Mouse (Mus musculus) heart, postnatal 14 days (tissue): ENCODE results near the gene A230050P20Rik. TPM values are rescaled to one million over a fixed set of nuclear protein-coding genes. Genes with fewer than 3 reads are reported as not detected.

ENCODE experiments used
- DNase-seq, 2 experiments: peaks; one replicate each; pipeline ENCODE4 v3.0.0; 2021 to 2022
- intact Hi-C: fragments of 180-260 bp; cut with DNase I; formaldehyde crosslinking; loops from one replicate; pipeline ENCODE4 v1.15.1; 2025
- microRNA-seq, 2 experiments: library from miRNA; unstranded; fragments of <30 nt; microRNA quantifications; one replicate each; pipeline ENCODE4 v1.2.0; 2021 to 2022
- total RNA-seq, 2 experiments: library from RNA; stranded (reverse); gene quantifications; 2 replicates each; pipeline ENCODE4 v1.2.3; 2021

A230050P20Rik gene
- total RNA-seq, 2 experiments from 2014 or later = 4.6 to 5.0 TPM

DNA sequence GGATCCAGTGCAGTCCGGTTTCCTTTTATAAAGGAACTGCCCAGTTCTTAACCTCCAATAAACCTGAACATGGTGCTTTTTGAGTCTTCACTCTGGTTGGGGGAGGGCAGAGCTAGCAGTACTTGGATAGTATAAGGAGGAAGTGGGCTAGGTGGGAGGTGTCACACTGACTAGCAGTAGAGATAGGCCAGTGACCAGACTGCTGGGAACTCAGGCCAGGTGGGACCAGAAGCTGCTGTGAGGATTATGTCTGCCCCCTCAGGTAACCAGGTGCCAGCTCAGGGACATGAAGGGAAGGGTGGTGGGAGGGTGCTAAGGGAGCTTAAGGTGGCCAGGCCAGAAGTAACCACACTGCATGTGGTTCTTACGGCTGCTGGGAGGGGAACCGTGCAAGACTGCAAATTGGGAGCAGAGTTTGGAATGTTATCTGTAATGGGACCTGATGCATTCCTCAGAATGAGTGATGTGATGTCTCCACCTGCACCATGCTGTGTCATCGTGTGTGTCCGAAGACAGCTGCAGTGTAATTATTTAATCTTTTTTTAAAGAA, 23.7 kb downstream of the A230050P20Rik start:
- no peak for DNase-seq
- intact Hi-C loops = no loop called here

DNA sequence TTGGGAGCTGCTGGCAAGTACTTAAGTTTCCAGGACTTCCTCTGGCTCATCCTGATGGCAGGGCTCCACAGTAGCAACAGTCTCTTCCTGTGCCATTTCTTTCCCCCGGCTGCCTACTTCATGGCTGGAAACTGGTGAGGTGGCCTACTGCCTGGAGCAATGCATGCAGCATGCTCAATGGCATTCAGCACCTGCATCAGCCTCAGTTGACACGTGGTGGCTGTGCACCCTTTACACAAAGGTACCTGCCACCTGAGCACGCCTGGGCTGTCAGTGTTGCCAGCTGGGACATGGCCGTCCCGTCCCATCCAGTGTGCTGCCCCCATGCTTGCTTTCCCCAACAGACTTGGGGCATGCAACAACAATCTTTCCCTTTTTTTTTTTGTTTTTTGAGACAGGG, 24.6 kb downstream of the A230050P20Rik start:
- DNase-seq = no peak
- intact Hi-C loops = no loop called here

DNA sequence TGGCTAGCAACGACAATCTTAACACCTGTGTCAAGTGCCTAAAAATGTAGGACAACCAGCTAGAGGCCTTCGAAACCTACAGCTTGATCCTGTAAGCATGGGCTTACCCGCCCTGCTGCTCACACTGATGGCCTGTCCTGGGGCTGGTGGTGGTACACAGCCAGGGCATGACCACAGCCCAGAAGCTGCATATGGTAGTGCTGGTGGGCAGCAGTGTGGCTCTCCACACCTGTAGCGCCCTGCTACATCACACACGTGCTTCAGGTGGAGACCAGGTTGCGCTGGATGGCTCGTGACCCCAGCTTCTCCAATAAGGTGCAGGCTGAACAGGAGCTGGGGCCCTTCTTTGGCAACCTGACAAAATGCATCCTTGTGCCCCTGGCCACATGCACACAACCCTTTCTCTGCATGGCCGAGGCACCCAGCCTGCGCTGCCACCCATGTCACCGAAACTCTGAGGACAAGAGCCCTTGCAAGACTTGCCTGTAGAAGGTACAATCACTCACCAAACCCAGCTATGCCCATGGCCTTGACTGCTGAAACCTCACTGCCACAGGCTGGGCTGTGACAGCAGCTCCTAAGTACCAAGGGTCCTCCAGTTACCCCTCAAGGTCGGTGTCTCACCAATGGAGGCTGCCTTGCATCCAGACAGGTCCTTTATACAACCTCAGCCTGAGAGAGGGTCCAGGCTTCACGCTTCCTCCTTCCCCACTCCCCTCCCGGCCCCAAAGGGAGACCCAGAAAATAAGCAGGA, 25.3 kb downstream of the A230050P20Rik start:
- intact Hi-C loops = no loop called here
- DNase-seq = no peak

DNA sequence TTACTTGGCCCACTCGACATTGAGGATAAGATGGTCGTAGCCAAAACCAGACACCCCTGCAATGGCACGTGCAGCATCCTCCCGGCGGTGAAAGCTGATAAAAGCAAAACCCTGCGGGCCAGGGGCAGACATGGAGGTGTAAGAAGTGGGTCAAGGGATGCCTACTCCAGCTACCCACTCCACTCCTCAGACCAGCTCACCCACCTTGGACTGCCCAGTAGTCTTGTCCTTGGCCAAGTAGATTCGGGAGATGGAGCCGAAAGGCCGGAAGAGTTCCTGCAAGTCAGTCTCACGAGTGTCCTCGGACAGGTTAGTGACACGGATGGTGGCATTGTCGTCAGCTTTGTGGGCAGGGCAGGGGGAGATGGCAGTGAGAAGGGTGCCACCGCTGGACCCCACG, 26.2 kb downstream of the A230050P20Rik start:
- DNase-seq = no peak
- intact Hi-C loops = no loop called here

DNA sequence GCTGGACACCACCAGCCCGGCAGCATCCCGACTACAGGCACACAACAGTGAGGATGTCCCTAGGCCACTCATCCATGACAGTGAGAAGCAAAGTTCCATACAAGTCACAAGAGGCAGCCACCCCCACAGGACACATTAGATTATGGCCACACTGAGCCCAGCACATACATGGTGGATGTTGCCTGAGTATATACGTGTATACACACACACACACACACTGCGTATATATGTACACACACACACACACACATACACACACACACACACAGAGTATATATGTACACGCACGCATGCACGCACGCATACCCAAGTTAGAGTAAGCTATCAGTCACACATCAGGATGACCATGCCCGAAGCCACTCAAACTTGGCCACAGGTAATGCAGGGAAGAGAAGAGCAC, 26.9 kb downstream of the A230050P20Rik start:
- intact Hi-C loops = no loop called here
- DNase-seq = no peak

DNA sequence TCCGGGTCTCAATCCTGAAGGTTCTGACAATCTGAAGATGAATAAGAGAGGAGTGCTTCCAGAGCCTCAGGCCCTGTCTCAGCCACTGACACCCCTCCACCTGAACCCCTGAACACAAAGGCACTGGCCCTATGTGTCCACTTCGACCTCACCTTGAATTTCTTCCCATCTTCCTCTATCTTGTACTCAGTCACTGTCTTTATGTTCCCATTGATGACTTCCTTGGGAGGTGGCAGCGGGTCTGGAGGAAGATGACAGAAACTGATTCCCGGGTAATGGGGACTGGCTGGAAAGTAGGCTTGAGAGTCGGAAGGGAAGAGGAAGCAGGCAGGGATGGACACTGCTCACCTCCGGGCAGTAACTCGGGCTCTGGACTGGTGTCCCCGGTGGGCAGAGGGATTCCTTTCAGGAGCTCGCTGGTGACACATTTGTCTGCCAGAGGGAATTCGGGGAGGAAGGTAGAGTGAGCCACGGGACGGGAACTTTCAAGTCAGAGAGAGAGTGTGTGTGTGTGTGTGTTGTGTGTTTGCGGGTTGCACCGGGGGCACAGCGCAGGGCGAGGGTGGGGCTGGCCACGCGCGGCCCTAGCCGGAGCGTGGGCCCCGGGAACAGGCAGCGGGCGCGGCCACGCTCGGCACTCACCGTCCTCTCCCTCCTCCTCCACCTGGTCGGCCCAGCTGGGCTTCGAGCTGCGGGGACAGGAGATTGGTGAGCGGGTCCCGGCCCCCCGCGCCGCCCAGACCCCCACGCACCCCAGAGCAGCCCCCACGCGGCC, 29.5 kb downstream of the A230050P20Rik start:
- intact Hi-C loops = loop anchor here (2.0 kb wide), 1 partner anchor 105 kb away; the partner anchor contains the start of gene Mrpl4

DNA sequence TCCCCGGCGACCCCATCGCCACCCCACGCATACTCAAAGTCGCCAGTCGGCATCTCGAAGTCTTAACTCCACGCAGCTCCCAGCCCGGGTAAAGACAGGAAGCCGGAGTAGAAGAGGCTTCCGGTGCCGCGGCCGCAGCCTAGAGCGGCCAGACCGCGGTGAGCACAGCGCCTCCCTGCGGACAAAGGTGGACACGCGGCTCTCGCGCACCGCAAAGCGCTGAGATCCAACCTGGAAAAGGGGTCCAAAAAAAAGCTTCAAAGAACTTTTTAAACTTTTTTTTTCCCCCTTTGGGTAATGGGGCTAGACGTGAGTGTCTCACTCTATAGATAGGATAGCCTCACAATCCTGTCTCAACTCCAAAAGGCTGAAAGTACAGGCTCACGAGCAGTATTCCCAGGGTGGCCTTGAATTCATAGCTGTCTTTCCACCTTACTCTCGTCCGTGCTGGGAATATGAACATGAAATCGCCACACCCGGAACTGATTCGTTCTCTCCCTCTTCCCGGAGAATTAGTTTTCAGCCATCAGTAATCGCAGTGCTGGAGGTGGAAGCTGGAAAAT, 30.1 kb downstream of the A230050P20Rik start, which contains the start of gene Eif3g:
Gene Eif3g (minus strand): TSS at position 113 of the 563 bp plus-strand sequence.
- intact Hi-C loops = loop anchor here (2.0 kb wide), 1 partner anchor 104 kb away; the partner anchor contains the start of gene Mrpl4
- peak; percentile 90 to 93 for DNase-seq

More for the DNA sequence above, 29.5 kb downstream of the A230050P20Rik start:
- no peak for DNase-seq

DNA sequence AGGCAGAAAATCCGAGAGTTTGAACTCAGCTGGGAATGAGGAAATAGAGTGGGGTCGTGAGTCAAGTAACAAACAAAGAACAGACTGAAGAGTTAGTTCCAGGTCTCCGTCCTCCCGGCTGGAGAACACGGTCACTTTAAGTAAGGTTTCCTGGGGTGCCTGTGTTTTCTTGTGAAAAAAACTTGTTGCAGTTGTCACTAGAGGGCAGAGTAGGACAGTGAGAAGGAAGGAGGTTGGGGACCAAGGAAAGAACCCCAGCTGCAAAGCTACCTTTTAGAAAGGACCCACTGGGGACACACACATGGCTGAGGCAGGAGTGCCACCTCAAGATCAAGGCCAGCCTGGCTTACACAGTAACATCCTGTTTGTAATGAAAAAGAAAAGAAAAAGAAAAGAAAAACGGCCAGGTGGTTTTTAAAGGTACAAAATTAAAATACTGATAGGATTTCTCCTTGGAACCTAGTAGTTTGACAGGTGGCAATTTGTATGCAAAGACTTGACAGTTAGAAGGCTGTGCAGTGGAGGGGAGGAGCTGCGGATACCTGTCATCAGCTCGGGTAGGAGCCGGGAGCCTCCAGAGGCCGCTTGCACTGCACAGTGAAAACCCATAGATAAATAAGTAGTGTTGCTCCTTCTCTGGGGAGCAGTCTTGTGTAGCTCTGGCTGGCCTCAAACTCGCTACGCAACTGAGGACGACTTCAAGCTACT, 33.2 kb downstream of the A230050P20Rik start:
- intact Hi-C loops = loop anchor here (2.0 kb wide), 1 partner anchor 237 kb away; no protein-coding TSS in a partner anchor
- peak in 1 of 2 experiments; percentile 55 for DNase-seq

DNA sequence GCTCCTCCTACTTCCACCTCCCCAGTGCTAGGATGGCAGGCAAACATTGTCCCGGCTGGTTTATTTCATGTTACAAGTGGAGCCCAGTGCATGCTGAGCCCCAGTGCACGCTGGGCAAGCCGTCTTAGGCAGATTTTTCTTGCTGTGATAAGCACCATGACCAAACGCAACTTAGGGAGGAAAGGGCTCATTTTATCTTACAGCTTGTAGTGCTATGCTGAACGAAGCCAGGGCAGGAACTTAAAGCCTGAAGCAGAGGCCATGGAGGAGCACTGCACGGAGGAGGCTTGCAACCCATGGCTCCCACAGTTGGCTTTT, 33.7 kb downstream of the A230050P20Rik start:
- intact Hi-C loops = no loop called here
- no peak for DNase-seq

DNA sequence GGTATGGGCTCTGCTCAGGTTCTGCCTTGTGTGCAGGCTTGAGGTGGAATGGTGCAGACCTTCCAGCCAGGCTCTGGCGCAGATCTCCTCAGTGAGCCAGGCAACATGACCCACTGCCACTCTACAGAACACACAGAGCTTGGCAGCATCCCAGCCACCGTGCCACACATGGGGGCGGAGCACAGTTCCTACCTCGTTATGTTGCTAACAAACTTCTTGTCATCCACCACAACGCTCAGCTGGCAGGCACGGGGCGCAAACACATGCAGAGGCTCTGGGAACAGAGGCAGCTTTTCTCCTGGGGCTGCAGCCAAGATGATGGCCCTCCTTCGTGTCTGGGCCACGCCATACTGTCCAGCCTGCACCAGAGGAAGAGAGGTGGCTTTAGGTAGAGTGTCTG, 41.5 kb downstream of the A230050P20Rik start:
- peak; percentile 33 to 44 for DNase-seq
- intact Hi-C loops = no loop called here

DNA sequence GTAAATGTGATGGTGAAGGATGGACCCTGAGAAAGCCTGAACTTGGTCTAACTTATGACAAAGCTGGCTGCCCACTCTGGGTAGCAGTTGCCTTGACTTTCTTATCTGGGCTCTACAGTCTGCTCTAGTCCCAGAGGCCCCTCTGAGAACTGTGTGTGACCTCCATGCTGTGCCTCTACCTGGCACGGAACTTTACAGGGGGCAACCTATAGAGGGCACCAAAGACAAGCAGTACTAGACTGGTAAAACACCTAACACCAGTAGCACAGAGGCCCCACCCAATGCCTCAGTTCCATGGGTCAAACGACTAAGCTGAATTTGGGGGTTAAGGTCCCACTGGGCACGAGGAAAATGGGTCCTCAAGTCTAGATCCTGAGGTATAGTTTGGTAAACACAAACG, 47.7 kb downstream of the A230050P20Rik start:
- peak in 1 of 2 experiments; percentile 19 for DNase-seq
- intact Hi-C loops = loop anchor here (5.0 kb wide), 1 partner anchor 81 kb away; no protein-coding TSS in a partner anchor

DNA sequence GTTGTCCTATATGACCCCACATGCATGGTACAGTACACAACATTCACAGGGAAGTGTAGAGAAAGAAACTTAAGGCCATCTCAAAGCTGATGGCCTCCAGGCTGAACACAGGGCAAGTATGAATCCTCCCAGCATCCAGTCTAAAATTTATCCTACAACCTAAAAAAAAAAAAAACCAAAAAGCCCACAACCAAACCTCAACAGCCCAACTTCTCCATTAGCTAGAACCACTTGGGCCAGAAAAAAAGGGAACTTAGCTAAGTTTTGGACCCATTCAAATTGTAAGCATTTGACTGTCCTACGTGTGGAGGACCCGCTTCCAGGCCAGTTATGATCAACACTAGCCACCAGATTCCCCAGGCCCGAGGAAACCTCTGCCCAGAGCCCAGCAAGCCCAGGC, 54.8 kb downstream of the A230050P20Rik start:
- no peak for DNase-seq
- intact Hi-C loops = no loop called here

Small RNAs within 50 kb of the gene (microRNA-seq; reads per million reads assigned to microRNA genes)
- 0.27 to 0.60 reads per million in 2 experiments for gene Mir7081

Other genes with a start within 250 kb of the A230050P20Rik start
- gene Ubl5, start 225.8 kb upstream of the A230050P20Rik start, total RNA-seq = 100 to 1,000 TPM; 226 to 229 TPM
- 10 to 100 TPM; 12.4 to 16.8 TPM for gene Fbxl12, start 223.9 kb upstream of the A230050P20Rik start, total RNA-seq
- gene Pin1, start 216.5 kb upstream of the A230050P20Rik start, total RNA-seq = 10 to 100 TPM; 17.7 to 17.8 TPM
- gene Olfm2, start 122.3 kb upstream of the A230050P20Rik start, total RNA-seq = under 1 TPM; 0.29 to 0.41 TPM
- 10 to 100 TPM; 31.8 to 33.2 TPM for gene Col5a3, start 53.6 kb upstream of the A230050P20Rik start, total RNA-seq
- not detected for gene Rdh8, start 50.1 kb upstream of the A230050P20Rik start, total RNA-seq
- 1 to 10 TPM; 1.9 TPM for gene Angptl6, start 11.1 kb downstream of the A230050P20Rik start, total RNA-seq
- gene Ppan, start 19.5 kb downstream of the A230050P20Rik start, total RNA-seq = 1 to 10 TPM; 7.2 to 9.3 TPM
- gene Eif3g, start 30.0 kb downstream of the A230050P20Rik start, total RNA-seq = 10 to 100 TPM; 93.5 to 99.7 TPM
- 10 to 100 TPM; 13.6 to 18.7 TPM for gene Dnmt1, start 91.2 kb downstream of the A230050P20Rik start, total RNA-seq
- gene S1pr2, start 108.1 kb downstream of the A230050P20Rik start, total RNA-seq = 1 to 10 TPM; 5.4 to 6.9 TPM
- gene Mrpl4, start 134.1 kb downstream of the A230050P20Rik start, total RNA-seq = 100 to 1,000 TPM; 116 to 123 TPM
- 10 to 100 TPM in 1 of 2 experiments, 1 to 10 TPM in 1; 8.5 to 10.1 TPM for gene Icam1, start 147.3 kb downstream of the A230050P20Rik start, total RNA-seq
- under 1 TPM; 0.37 to 0.38 TPM for gene Icam4, start 160.7 kb downstream of the A230050P20Rik start, total RNA-seq
- gene Icam5, start 163.4 kb downstream of the A230050P20Rik start, total RNA-seq = under 1 TPM in 1 of 2 experiments, not detected in 1; 0.12 TPM
- gene Zglp1, start 198.5 kb downstream of the A230050P20Rik start, total RNA-seq = not detected
- under 1 TPM; 0.26 to 0.39 TPM for gene Gm49373, start 204.5 kb downstream of the A230050P20Rik start, total RNA-seq
- 10 to 100 TPM; 25.4 to 26.8 TPM for gene Fdx1l, start 205.0 kb downstream of the A230050P20Rik start, total RNA-seq
- gene Gm38431, start 223.4 kb downstream of the A230050P20Rik start, total RNA-seq = 1 to 10 TPM in 1 of 2 experiments, under 1 TPM in 1; 0.68 to 1.8 TPM
- gene Raver1, start 223.4 kb downstream of the A230050P20Rik start, total RNA-seq = 10 to 100 TPM; 27.4 to 31.2 TPM